Mouse (Mus musculus) lung, postnatal 4 days (tissue): Measurements from ENCODE around the gene Doc2b.
"Not testable (repeated sequence)": the region's sequence is repeated elsewhere in the genome, so short reads cannot be mapped to it uniquely, and the experiment has no call there.

Source experiments
- DNase-seq, 2 experiments: peaks; one replicate each; pipeline ENCODE4 v3.0.0; 2021

The Doc2b gene

DNA sequence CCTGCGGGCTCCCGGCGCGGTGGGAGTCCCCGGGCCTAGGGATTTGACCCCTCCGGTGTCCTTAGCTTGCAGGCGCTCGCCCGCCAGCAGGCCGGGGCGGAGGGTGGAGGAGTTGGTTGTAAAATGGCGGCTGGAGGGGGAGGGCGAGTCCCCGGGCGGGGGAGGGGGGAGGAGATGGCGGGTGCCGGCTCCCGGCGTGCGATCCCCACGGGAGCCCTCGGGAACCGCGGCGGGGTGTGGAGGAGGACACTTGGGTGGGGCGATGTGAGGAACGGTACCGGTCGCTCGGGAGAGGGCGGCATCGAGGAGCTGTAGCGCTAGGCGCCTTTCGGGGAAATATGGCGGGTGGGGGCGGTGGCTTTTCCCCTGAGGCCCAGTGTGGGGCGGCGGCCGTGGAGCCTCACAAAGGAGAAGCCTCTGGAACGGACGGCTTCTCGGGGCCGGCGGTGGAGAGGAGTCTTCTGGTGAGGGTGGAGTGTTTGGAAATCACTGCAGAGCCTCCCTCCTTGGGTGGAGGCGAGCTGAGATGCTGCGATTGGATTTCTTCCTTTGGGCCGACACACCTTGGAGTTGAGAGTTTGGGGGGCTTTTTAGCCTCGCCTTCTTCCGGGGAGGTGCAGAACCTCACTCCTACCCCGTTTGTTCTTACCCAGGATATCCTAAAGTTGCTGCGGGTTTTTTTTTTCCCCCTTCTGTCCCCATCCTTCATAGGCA is 62.5 kb downstream of the Doc2b start:
- DNase-seq, result peak; percentile 83

DNA sequence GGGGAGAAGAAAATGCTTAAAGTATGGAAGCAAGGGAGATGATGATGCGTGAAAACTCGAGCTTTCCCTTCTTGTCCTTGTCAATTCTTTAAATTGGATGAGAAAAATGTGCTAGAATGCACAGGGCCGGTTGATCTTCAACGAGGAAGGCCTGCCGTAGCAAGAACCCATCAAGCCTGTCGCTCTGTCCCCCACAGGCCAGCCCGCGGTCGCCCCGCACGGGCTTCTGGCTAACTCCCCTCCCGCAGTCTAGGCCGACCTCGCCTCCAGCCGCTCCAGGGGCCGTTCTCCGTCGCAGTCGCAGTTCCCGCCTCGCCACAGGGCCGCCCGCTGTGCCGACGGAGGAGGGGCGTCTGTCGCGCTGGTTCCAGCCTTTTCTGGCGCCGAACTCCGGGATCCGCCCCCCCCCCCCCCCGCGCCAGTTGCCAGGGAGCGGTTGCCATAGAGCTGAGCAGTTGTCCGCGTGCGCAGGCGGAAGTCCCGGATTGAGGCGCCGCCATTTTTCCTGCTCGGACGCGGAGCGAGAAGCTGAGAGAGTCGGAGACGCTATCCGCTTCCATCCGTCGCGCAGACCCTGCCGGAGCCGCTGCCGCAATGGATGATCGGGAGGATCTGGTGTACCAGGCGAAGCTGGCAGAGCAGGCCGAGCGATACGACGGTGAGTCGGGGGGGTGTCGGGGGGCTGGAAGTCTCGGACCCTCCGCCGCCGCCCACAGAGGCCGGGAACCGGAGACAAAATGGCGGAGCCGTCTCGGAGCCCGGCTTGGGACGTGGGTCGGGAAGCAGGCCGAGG is 63.2 kb downstream of the Doc2b start, which contains the start of gene Ywhae:
Ywhae (plus strand) TSS at position 436 of the 793 bp plus-strand sequence.
- DNase-seq, result peak; percentile 92 to 95

DNA sequence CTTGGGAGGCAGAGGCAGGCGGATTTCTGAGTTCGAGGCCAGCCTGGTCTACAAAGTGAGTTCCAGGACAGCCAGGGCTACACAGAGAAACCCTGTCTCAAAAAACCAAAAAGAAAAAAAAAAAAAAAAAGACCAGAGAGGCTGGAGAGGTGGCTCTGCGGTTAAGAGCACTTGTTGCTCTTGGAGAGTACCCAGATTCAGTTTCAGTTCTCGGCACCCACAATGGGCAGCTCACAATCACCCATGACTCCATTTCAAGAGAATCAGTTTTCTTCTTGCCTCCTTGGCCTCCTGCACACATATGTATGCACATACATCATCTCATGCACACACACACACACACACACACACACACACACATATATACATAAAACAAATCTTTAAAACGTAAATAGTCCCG is 68.2 kb downstream of the Doc2b start:
- DNase-seq, result not testable (repeated sequence)

DNA sequence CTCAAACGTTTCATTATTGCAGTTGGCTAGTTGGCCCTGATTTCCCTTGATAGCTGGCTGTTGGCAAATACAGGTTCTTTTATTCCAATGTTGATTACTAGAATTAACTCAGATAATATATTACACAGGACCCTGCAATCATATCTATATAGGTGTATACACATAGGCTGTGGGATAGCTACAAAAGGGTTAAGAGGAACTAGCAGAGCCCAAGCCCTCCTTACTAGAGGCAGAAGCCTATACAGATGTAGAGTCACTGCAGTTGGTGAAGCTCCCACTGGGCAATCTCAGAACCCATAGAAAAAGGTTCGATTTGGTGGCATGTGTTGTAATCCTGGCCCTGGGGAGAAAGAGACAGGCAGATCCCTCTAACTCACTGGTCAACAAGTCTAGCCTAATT is 68.7 kb downstream of the Doc2b start:
- DNase-seq, result no peak

DNA sequence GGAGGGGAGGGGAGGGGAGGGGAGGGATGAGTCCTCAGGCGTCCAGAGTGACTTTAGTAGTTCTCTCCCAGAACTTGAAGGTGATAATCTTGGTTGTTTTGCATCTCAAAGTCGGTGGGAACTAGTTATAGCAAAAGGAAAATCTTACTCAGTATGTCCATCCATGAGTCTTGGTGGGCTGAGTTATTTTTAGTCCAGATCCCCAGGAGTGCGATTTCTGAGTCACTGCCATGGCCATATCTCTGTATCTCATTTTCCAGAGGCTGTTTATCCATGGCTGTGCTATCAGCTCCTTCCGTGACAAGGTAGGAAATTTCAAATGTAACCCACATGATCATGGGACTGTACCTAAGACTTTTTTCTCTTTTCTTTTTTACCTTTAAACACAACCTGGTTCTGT is 73.5 kb downstream of the Doc2b start:
- DNase-seq, result no peak
